Mouse (Mus musculus): ENCODE measurements around the gene Zfp786. TPM values are rescaled to one million over a fixed set of nuclear protein-coding genes. Genes with fewer than 3 reads are reported as not detected.
"Not testable (repeated sequence)": the region's sequence is repeated elsewhere in the genome, so short reads cannot be mapped to it uniquely, and the experiment has no call there.

Gene Zfp786
- total RNA-seq (2021) (under 1 TPM; 0.78 to 0.93 TPM), polyA plus RNA-seq (2012; rRNA removed) (0.30 and 0.37 TPM in 2 replicates)
- long read RNA-seq, partial matches to known transcripts: 0 of 1 reads
- long read RNA-seq, other reads (novel, unspliced or antisense): 0 of 1 reads

DNA sequence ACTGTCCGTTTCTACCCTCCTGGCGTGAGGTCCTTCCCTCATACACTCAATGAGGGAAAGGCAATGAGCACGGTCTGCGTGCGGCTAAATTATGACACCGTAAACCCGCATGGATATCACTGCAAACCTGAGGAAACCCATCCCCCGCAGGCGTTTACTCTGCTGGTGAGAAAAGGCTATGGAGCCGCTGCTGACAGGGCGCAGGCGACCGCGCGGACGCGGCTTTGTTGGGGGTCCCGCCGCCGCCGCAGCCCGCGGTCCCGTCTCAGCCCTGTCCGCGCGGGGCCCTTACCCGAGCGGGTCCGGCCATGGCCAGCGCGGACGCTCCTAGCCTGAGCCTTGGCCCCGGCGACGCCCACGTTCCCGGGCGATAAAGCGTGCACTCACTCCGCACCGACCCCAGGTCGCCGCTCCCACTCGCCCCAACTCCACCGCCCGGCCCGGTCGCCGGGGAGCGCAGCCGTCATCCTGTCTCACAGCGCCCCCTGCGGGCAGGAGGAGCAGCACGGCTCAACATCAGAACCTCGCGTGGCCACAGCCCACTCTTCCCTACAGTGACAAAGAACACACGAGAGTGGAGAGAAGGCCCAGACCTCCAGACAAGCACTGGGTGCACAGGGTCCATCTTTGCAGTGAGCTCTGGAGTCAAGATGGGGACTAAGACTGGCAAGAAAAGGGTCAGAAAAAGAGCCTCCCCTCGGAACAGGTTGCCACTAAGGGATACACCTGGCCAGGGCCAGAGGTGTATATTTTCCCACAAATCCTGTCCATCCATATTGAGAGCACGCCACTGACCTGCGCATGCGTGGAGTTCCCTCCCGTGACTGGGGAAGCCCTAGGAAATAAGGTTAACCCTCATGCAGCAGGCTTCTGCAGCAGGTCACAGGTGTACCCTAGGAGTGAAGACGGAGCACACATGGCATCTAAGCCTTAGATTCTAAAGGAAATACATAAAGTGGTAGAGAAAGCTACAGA lies at the start of gene Zfp786:
Gene Zfp786 (minus strand): TSS at position 764 of the 975 bp plus-strand sequence.
- peak; percentile 93 for DNase-seq

DNA sequence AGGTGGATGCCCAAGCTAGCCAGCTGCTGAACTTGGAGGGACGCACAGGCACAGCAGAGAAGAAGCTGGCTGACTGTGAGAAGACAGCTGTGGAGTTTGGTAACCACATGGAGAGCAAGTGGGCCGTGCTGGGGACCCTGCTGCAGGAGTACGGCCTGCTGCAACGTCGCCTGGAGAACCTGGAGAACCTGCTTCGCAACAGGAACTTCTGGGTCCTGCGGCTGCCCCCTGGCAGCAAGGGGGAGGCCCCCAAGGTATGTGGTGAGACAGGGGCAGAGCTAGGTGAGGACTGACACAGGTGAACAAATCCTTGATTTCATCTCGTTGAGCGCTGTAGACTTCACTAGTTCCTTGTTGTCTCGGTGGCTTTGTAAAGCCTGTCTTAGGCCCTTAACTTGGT lies 49.5 kb upstream of the Zfp786 start:
- DNase-seq: no peak

DNA sequence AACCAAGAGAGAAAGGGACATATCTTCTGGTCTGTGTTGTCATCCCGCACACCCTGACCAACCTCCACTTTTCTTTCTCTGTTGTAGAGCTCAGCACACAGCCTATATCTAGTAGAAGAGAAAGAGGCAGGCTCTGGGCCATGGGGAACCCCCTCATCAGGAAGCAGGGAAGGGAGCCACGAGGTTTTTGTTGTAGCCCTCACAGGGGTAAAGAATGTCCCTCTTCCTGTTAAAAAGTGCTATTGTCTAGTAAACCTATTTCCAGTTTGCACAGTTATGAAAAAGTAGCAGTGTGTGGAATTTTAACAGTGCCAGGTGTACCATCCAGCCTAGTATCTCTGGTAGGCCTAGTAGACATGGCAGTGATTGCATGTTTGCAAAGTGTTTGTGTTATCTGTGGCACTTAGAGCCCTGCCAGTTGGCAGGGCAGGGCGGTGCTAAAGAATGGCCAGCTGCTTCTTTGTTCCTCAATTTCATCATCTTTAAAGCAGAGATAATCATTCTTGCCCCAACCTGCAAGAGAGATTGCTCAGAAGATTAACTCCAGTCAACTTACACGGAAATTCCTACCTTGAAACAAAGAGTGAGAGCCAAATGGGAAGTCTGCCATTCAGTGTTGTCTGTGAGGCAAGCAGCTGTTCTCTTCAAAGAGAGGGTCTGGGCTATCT lies 48.5 kb upstream of the Zfp786 start:
- DNase-seq: no peak

GRCm38 (mm10) chr6:47878593-47878992 lies 47.9 kb upstream of the Zfp786 start:
- no peak for DNase-seq

DNA sequence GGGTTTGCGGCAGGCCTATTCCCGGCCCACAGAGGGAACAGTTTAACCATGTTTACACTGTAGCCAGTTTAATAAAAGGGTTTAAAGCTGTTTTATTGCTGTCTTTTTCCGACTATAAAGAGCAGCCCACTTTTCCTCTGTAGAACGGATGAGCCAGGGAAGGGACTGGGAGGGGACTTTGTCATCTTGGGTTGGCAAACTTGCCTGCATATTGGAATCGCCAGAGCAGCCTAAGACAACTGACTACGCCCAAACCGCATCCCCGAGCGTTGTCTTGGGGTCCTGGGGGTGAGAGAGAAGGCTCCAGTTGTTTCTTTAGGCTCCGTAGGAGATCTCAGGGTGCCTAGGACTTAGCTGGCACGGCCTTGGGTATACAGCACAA lies 47.5 kb upstream of the Zfp786 start:
- no peak for DNase-seq

- DNase-seq: peak; percentile 96
These were observed 46.9 kb upstream of the Zfp786 start for GRCm38 (mm10) chr6:47877461-47878132.

- DNase-seq: no peak
These were observed 46.4 kb upstream of the Zfp786 start, which contains the start of gene Zfp282 for GRCm38 (mm10) chr6:47877058-47877457. Gene Zfp282 (plus strand): TSS chr6:47877204.

DNA sequence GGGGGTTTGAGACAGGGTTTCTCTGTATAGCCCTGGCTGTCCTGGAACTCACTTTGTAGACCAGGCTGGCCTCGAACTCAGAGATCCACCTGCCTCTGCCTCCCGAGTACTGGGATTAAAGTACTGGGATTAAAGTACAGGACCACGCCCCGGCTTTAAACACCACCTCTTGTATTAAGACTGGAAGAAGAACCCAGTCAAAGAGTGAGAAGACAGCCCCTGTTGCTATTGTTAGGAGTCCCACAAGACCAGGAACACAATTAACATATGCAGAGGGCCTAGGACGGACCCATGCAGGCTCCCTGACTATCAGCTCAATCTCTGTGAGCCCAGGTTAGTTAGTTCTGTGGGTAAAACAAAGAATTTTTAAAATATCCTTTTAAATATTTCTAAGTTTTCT lies 41.6 kb upstream of the Zfp786 start:
- DNase-seq: no peak

DNA sequence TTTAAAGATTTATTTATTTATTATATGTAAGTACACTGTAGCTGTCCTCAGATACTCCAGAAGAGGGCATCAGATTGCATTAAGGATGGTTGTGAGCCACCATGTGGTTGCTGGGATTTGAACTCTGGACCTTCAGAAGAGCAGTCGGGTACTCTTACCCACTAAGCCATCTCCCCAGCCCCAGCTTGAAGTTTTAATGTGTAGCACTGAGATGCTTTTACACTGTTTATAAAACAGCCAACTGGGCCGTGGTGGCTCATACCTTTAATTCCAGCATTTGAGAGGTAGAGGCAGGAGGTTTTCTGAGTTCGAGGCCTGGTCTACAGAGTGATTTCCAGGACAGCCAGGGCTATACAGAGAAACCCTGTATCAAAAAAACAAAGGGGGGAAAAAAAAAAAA lies 27.1 kb upstream of the Zfp786 start:
- not testable (repeated sequence) for DNase-seq

GRCm38 (mm10) chr6:47857241-47857640 lies 26.6 kb upstream of the Zfp786 start:
- no peak for DNase-seq

- DNase-seq: no peak
These were observed 15.1 kb upstream of the Zfp786 start for GRCm38 (mm10) chr6:47845779-47846178.

- DNase-seq: no peak
These were observed 11.7 kb upstream of the Zfp786 start for GRCm38 (mm10) chr6:47842337-47842736.

DNA sequence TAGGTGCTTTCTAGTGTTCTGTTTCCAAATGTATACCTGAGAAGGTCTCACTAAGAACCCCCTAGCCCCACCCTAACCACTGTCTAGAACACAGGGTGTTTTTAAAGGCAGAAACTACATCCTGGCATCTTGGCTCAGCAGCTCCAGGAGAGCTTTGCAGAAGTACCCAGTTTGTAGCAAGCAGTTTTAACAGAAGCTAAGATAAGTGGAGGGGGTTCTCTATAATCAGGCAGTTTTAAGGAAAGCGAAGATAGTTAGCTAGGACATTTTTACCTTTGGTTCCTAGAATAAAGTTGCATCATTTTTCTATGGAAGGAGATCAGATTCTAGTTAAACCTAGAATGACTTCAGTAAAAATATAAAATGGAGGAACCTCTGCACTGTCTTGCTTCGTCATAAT lies 11.2 kb upstream of the Zfp786 start:
- DNase-seq: no peak

GRCm38 (mm10) chr6:47841077-47841476 lies 10.4 kb upstream of the Zfp786 start:
- no peak for DNase-seq

DNA sequence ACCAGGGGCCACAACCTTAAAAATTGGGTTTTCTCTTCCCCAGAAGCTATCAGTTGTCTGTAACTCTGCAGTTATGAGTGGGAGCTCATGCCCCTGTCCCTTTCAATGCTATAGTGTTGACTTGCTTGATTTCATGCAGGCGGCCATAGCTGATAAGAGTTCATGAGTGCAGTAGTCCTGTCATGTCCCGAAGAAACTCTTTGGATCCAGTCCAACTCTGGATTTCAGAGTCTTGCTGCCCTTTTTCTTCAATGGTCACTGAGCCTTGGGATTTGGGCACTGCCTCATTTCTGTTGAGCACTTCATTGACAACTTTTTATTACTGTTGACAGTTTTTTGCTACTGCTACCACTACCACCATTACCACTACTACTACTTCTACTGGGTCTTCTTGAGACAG lies 7.0 kb upstream of the Zfp786 start:
- no peak for DNase-seq

- DNase-seq: peak; percentile 82
These were observed 5.4 kb upstream of the Zfp786 start for GRCm38 (mm10) chr6:47835984-47836521.

DNA sequence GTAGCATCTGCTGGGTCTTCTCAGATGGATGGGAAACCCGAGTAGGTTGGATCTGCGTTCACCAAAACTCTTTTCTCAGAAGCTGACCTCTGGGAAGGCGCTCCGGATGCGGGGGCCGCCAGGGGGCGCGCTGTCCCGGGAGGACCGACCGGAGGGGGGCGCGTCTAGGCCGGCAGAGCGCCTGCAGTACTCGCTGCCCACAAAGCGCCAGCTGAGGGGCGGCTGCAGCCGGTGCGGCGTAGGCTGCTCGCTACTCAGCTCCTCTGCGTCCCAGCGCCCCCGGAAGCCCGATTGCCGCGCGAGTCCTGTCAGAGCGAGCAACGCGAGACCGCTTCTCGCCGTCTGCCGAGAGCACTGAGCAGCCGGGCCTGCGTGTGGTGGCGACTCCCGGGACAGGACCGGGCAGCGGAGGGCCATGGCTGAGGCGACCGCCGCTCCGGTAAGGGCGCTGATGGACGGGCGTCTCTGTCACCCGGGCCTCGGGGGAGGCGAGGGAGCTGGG lies 4.9 kb upstream of the Zfp786 start, which contains the start of gene Zfp398:
Gene Zfp398 (plus strand): TSS at position 180 of the 502 bp plus-strand sequence.
- DNase-seq: peak; percentile 97

- DNase-seq: peak; percentile 37
These were observed 1.6 kb upstream of the Zfp786 start for GRCm38 (mm10) chr6:47832220-47832619.

DNA sequence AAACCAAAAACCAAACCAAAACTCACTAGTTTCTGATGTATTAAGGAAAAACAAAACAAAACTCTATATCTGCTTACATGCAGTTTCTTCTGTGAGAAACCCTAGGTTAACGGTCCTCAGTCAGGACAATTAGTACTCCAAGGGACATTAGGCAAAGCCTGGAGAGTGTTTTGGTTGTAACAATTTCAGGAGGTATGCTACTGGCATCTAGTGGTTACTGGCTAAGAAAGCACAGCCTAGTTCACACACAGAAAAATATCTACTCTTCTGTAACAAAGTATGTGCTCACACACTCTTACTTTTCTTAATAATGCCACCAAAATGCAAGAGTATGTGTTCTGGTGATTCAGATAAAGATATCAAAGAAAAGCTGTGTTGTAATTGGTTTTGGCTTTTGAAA lies 1.7 kb downstream of the Zfp786 start:
- no peak for DNase-seq

DNA sequence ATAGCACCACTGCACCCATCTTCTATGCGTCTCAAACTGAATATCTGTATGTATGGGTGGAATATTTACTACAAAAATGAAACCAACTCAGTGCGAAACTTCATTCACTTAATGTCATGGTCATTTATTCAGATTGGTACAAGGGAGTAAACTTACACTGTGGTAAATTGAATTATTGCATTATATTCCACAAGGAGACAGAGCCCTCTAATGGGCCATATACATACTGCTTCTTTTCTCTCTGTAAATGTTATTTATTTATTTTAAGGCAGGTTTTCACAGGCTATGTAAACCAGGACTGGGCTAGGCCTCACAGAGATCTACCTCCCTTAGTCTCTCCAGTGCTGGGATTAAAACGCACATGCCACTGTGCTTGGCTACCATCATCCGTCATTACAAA lies 3.2 kb downstream of the Zfp786 start:
- no peak for DNase-seq

- DNase-seq: no peak
These were observed 6.4 kb downstream of the Zfp786 start for GRCm38 (mm10) chr6:47824241-47824640.

DNA sequence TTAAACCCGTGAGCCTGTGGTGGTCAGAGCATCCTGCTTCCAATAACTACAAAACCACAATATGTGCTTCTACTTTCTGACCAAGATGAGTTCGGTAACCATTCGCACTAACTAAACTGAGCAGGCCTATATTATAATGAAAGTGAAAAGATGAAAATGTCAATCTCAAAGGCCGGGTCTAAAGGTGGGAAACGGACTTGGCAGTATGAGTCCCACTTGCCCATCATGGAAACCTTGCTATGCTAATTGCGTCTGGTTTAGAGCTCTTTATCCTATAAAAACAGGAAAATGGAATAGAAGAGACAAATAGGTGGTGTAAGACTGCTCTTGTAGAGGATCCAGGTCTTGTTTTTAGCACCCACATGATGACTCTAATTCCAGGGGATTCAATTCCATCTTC lies 8.9 kb downstream of the Zfp786 start:
- DNase-seq: no peak
